Mouse (Mus musculus) heart, postnatal 0 days (tissue): ENCODE data around the gene Glod4.

ENCODE experiments used
- CTCF ChIP-seq: IDR thresholded peaks from 2 replicates; pipeline ENCODE4 v1.5.1; 2016; ENCODE audit warnings: antibody characterized with exemption, control low read depth, low read depth
- EP300 ChIP-seq: IDR thresholded peaks from 2 replicates; pipeline ENCODE4 v1.6.1; 2016; ENCODE audit warnings: antibody characterized with exemption, low read depth

GRCm38 (mm10) chr11:76267550-76267949 lies 24.0 kb upstream of the Glod4 start:
- TF ChIP-seq CTCF (no peak), EP300 (no peak)
